Mouse (Mus musculus) neural tube, embryonic 12.5 days (tissue): ENCODE measurements around the gene Gm21987. TPM values are rescaled to one million over a fixed set of nuclear protein-coding genes. Genes with fewer than 3 reads are reported as not detected.

Experiments used
- ATAC-seq: fragments of 200-750 bp; cut with Nextera tagmentation; 2 replicates; pipeline ENCODE4 v1.8.0; 2017; ENCODE audit warnings: low read depth, mild to moderate bottlenecking, moderate TSS enrichment, moderate library complexity; ENCODE audit not compliant: low FRiP score
- H3K27ac ChIP-seq: fragments of 300-500 bp; sonication (generic); 2 replicates; pipeline ENCODE4 v1.5.1; 2016
- H3K27me3 ChIP-seq: fragments of 300-500 bp; sonication (generic); replicated peaks from 2 replicates; pipeline ENCODE4 v1.6.1; 2016; ENCODE audit warnings: mild to moderate bottlenecking
- H3K36me3 ChIP-seq: fragments of 300-500 bp; sonication (generic); 2 replicates; pipeline ENCODE4 v1.6.1; 2016; ENCODE audit warnings: mild to moderate bottlenecking
- H3K4me1 ChIP-seq: fragments of 300-500 bp; sonication (generic); 2 replicates; pipeline ENCODE4 v1.6.1; 2016
- H3K4me2 ChIP-seq: fragments of 300-500 bp; sonication (generic); replicated peaks from 2 replicates; pipeline ENCODE4 v1.6.1; 2016; ENCODE audit warnings: mild to moderate bottlenecking
- H3K4me3 ChIP-seq: fragments of 300-500 bp; sonication (generic); 2 replicates; pipeline ENCODE4 v1.5.1; 2016
- H3K9ac ChIP-seq: fragments of 300-500 bp; sonication (generic); 2 replicates; pipeline ENCODE4 v1.6.1; 2016; ENCODE audit warnings: mild to moderate bottlenecking
- H3K9me3 ChIP-seq: fragments of 300-500 bp; sonication (generic); 2 replicates; pipeline ENCODE4 v1.6.1; 2016; ENCODE audit warnings: mild to moderate bottlenecking
- WGBS: fragments of 180-500 bp; shearing (Covaris S2); methylation state at CpG from one replicate; pipeline ENCODE4 v1.1.7; 2016; 5-methylcytosine and 5-hydroxymethylcytosine counted together
- polyA plus RNA-seq: library from polyadenylated mRNA; unstranded; fragments of >200 nt; fragmentation: Nextera tagmentation; extraction: Ambion mirVana; gene quantifications from 2 replicates; pipeline ENCODE4 v1.2.1, GENCODE M21; 2016

Gm21987 gene
- polyA plus RNA-seq, 1 experiment from 2014 or later, result not detected

DNA sequence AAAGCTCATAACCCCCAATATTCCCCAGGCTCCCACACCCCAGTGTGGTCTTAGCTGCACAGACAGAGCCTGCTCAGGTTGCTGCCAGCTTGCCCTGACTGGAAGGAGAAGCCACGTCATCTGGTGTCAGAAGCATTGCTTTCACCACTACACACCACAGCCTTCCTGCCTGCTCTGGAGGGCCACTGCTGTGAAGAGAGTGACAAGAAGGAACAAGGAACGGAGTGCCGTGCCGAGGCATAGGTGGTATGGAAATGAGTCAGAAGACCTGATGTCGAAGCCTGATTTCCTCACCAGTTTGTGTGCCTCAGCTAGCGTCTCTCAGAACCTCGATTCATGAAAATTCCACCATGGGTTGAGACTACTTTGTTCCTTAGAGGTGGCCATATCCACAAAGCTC lies 56.8 kb downstream of the Gm21987 start:
- no peak for ATAC-seq
- Histone ChIP-seq H3K9ac (no peak overlapping the region), H3K4me2 (no peak overlapping the region), H3K4me1 (peaks cover 7% of the 10 kb centered on the region), H3K27ac (no peak overlapping the region), H3K36me3 (no peaks in the 10 kb centered on the region), H3K9me3 (no peaks in the 10 kb centered on the region), H3K27me3 (no peaks in the 10 kb centered on the region), H3K4me3 (no peak overlapping the region)
- 94% methylated on average over 7 of the region's 7 CpGs for WGBS

DNA sequence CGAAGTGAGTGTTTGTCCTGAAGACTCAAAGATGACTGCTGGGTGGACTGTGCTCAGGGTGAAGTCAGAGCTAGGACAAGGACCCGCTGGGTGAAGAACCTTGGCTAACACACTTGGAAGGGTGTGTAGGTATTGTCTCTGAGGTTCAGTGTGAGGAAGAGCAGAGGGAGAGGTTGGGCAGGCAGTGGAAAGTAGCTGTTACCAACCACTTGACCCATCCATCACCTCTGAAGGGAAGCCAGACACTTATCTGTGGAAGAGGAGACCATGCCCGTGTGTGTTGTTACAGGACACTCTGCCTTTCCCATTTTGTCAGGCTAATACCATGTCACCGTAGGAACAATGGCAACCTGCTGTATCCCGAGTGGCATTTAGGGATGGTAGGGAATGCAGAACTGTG lies 59.5 kb downstream of the Gm21987 start:
- Histone ChIP-seq H3K9ac (no peak overlapping the region), H3K4me2 (no peak overlapping the region), H3K9me3 (no peaks in the 10 kb centered on the region), H3K4me1 (no peaks in the 10 kb centered on the region), H3K4me3 (no peak overlapping the region), H3K27me3 (no peaks in the 10 kb centered on the region), H3K27ac (no peak overlapping the region), H3K36me3 (no peaks in the 10 kb centered on the region)
- no peak for ATAC-seq
- WGBS, result 83% methylated on average over 5 of the region's 5 CpGs

DNA sequence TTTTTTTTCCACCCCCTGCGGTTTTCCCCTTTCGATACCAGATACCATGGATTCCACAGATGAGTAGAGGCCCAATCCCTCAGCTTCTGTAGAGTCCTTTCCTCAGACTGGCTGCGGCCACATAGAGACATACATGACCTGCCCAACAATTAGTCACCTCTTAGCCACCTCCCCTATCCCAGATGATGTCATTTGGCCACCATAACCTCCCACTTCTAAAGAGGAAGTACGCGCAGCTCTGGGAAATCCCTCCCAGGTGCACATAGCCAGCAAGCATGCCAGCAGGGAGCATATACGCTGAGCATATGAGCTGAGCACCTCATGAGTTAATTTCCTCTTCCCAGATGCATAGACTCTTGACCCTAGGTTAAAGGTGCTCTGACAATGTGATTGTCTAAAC lies 59.9 kb downstream of the Gm21987 start:
- H3K4me1 ChIP-seq, result no peaks in the 10 kb centered on the region
- H3K27me3 ChIP-seq, result no peaks in the 10 kb centered on the region
- H3K9ac ChIP-seq, result no peak overlapping the region
- no peaks in the 10 kb centered on the region for H3K9me3 ChIP-seq
- H3K4me3 ChIP-seq, result no peak overlapping the region
- H3K36me3 ChIP-seq, result no peaks in the 10 kb centered on the region
- 89% methylated on average over 6 of the region's 6 CpGs for WGBS
- H3K27ac ChIP-seq, result no peak overlapping the region
- no peak for ATAC-seq
- no peak overlapping the region for H3K4me2 ChIP-seq

DNA sequence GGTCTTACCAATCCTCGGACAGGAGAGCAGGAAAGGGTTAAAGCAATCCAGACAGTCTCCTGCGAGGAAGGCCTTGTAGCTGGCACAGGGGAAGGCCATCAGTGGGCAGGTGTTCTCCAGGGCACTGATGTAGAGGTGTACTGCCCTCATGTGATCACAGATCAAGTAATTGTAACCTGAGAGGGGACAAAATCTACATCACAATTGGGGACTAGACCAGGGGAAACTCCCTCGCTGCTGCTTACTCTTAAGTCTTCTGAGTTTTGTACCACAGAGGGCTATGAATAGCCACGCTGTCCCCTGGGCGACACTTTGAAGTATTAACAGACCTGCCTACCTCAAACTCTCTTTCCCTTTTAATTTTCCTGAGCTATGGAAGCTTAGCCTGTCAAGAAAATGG lies 60.7 kb downstream of the Gm21987 start:
- Histone ChIP-seq H3K4me2 (no peak overlapping the region), H3K27me3 (no peaks in the 10 kb centered on the region), H3K9me3 (no peaks in the 10 kb centered on the region), H3K9ac (no peak overlapping the region), H3K27ac (no peak overlapping the region), H3K36me3 (no peaks in the 10 kb centered on the region), H3K4me3 (no peak overlapping the region), H3K4me1 (no peaks in the 10 kb centered on the region)
- WGBS, result 39% methylated on average over 5 of the region's 5 CpGs
- no peak for ATAC-seq

DNA sequence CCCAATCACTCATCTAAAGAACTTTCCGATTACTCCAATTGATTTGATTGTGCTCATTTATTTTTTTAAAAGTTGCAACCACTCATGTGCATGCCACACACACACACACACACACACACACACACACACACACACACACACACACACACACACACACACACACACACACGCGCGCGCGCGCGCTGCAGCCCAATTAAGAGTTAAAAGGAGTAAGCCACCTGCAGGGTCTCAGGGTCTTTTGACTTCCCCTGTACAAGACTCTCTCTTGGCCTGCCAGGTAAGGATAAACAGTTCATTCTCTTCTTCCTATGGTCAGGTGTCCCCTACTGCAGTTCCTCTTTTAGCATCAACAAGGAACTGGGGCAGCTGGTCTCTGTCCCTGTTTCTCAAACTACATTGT lies 61.6 kb downstream of the Gm21987 start:
- H3K9me3 ChIP-seq, result no peaks in the 10 kb centered on the region
- H3K27me3 ChIP-seq, result no peaks in the 10 kb centered on the region
- H3K4me1 ChIP-seq, result no peaks in the 10 kb centered on the region
- WGBS, result 90% methylated on average over 8 of the region's 8 CpGs
- H3K27ac ChIP-seq, result no peak overlapping the region
- H3K36me3 ChIP-seq, result no peaks in the 10 kb centered on the region
- no peak overlapping the region for H3K4me2 ChIP-seq
- no peak for ATAC-seq
- H3K4me3 ChIP-seq, result no peak overlapping the region
- no peak overlapping the region for H3K9ac ChIP-seq

Other genes with a start within 250 kb of the Gm21987 start
- gene Nr1i2, start 52.2 kb upstream of the Gm21987 start, polyA plus RNA-seq, result not detected in 2 replicates
- 0.22 and 0.25 TPM in 2 replicates for gene Maats1, start 4.9 kb upstream of the Gm21987 start, polyA plus RNA-seq
- 127 and 128 TPM in 2 replicates for gene Cox17, start within 50 bp of the Gm21987 start, polyA plus RNA-seq
- gene Popdc2, start 15.2 kb downstream of the Gm21987 start, polyA plus RNA-seq, result 0.61 and 0.94 TPM in 2 replicates
- 0.28 and 0.42 TPM in 2 replicates for gene Pla1a, start 86.1 kb downstream of the Gm21987 start, polyA plus RNA-seq
- gene Adprh, start 105.7 kb downstream of the Gm21987 start, polyA plus RNA-seq, result 150 and 156 TPM in 2 replicates
- 0.46 and 0.87 TPM in 2 replicates for gene Cd80, start 108.5 kb downstream of the Gm21987 start, polyA plus RNA-seq
- gene Timmdc1, start 175.6 kb downstream of the Gm21987 start, polyA plus RNA-seq, result 31.6 and 38.3 TPM in 2 replicates
- 70.2 and 72.9 TPM in 2 replicates for gene Poglut1, start 203.2 kb downstream of the Gm21987 start, polyA plus RNA-seq
- gene Tmem39a, start 211.7 kb downstream of the Gm21987 start, polyA plus RNA-seq, result 67.1 and 68.6 TPM in 2 replicates